Mouse (Mus musculus) forebrain, embryonic 14.5 days (tissue): ENCODE data around the gene Pafah2. TPM values are rescaled to one million over a fixed set of nuclear protein-coding genes. Genes with fewer than 3 reads are reported as not detected.

ENCODE experiments used
- ATAC-seq: fragments of 200-750 bp; cut with Nextera tagmentation; 2 replicates; pipeline ENCODE4 v1.8.0; 2017; ENCODE audit warnings: mild to moderate bottlenecking, moderate library complexity
- DNase-seq: peaks from one replicate; pipeline ENCODE4 v3.0.0-alpha.2; 2015; ENCODE audit warnings: low spot score
- H3K27ac ChIP-seq: fragments of 300-500 bp; sonication (generic); 2 replicates; pipeline ENCODE4 v1.5.1; 2014; ENCODE audit warnings: low read depth, mild to moderate bottlenecking, control low read depth, low read length, moderate library complexity
- H3K27me3 ChIP-seq: fragments of 300-500 bp; sonication (generic); replicated peaks from 2 replicates; pipeline ENCODE4 v1.6.1; 2014; ENCODE audit warnings: low read length, control low read depth, mixed read lengths; ENCODE audit not compliant: control insufficient read depth, insufficient read depth
- H3K36me3 ChIP-seq: fragments of 300-500 bp; sonication (generic); 2 replicates; pipeline ENCODE4 v1.6.1; 2014; ENCODE audit warnings: low read length, control low read depth; ENCODE audit not compliant: control insufficient read depth, insufficient read depth
- H3K4me1 ChIP-seq: fragments of 300-500 bp; sonication (generic); 2 replicates; pipeline ENCODE4 v1.6.1; 2014; ENCODE audit warnings: antibody characterized with exemption, low read length, control low read depth; ENCODE audit not compliant: control insufficient read depth, insufficient read depth
- H3K4me2 ChIP-seq: fragments of 300-500 bp; sonication (generic); 2 replicates; pipeline ENCODE4 v1.6.1; 2014; ENCODE audit warnings: mild to moderate bottlenecking, control low read depth, low read length
- H3K4me3 ChIP-seq: fragments of 300-500 bp; sonication (generic); 2 replicates; pipeline ENCODE4 v1.5.1; 2014; ENCODE audit warnings: low read depth, low read length, control low read depth
- H3K9ac ChIP-seq: fragments of 300-500 bp; sonication (generic); 2 replicates; pipeline ENCODE4 v1.6.1; 2014; ENCODE audit warnings: mild to moderate bottlenecking, low read length, control low read depth, moderate library complexity
- H3K9me3 ChIP-seq: fragments of 300-500 bp; sonication (generic); replicated peaks from 2 replicates; pipeline ENCODE4 v1.6.1; 2016; ENCODE audit warnings: low read length, control low read depth, mixed read lengths; ENCODE audit not compliant: control insufficient read depth
- whole genome bisulfite sequencing: fragments of 180-500 bp; shearing (Covaris S2); extraction: QIAGEN DNeasy Blood & Tissue Kit; methylation state at CpG from one replicate; pipeline ENCODE4 v1.1.7; 2014; 5-methylcytosine and 5-hydroxymethylcytosine counted together
- polyA plus RNA-seq: library from polyadenylated mRNA; unstranded; fragments of >200 nt; fragmentation: Nextera tagmentation; extraction: Ambion mirVana; gene quantifications from 2 replicates; pipeline ENCODE4 v1.2.1, GENCODE M21; 2014

Pafah2 gene
- polyA plus RNA-seq, 1 experiment from 2014 or later, result 7.6 TPM

DNA sequence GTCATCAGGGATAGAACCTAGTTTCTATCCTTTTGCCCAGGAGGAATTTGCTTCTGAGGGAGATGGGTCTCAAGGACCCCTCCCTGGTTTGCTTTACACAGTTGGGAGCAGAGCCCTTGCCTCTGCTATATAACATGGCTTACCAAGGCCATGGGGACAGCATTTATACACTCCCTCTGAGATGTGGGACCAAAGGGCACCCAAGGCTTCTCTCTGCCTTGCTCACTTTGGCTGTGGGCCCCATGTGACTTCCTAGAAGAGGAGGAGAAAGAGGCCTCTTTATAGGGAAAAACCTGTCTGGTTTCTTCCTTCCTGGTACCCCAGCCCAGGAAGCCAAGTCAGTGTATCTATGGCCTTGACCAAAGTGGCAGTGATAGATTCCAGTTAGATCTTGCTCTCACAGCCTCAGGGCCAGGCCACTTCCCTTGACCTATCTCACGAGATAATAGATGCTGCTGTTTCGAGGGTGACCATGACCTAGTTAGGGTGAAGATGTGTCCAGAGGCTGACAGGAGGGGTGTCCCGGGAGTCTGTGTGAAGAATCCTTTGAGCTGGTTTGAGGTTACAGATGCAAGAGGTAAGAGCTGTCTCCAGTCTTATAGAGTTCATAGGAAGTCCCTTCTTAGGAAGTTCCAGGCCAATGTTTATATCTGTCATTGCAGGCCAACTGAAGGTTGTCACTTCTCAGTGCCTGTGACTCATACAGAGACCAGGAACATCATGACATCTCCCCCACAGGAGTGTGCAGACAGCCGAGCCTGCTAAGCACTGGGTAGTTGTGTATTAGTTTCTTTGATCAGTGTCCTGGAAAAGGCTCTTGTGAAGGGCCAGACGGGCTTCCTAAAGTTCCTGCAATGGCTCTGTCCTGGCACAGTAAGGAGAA lies 42.4 kb upstream of the Pafah2 start:
- Histone ChIP-seq H3K4me1 (0 out of 2 replicates have a peak, but pooled peaks cover 3% of the 10 kb centered on the region), H3K9me3 (no peaks in the 10 kb centered on the region), H3K4me3 (no peak overlapping the region), H3K36me3 (no peaks in the 10 kb centered on the region), H3K27ac (no peak overlapping the region), H3K9ac (no peak overlapping the region), H3K27me3 (no peaks in the 10 kb centered on the region), H3K4me2 (no peak overlapping the region)
- no peak for DNase-seq
- ATAC-seq, result no peak
- WGBS, result 76% methylated on average over 5 of the region's 5 CpGs

DNA sequence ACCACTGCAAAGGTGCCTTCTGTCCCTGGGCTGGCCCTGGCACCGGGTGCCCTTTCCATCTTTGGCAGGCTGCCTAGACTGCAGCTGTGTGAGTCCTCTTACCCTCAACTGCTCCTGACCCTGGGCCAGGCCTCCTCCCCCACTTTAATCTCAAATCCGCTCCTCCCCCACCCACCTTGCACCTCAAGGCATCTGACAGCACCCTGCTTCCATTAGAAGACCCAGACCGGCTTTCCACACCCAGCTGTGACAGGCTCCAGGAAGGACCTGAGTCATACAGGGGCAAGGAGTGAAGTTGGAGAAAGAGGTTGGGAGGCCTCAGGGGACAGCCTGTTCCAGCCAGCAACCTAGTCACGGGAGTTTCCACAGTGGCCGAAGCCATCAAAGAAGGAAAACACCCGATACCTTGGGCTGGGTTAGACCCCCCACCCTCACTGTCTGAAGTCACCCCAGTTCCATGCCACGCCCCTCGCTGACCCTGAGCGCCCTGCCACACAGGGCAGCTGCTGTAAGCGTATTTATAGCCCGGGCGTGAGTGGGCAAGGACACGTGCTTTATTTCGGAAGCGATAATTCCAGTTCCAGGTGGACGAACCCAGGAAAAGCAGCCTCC lies 40.2 kb upstream of the Pafah2 start:
- H3K27me3 ChIP-seq, result no peaks in the 10 kb centered on the region
- no peak overlapping the region for H3K4me3 ChIP-seq
- DNase-seq (no peak), ATAC-seq (no peak)
- 0 out of 2 replicates have a peak, but pooled peaks cover 3% of the 10 kb centered on the region for H3K4me1 ChIP-seq
- H3K9me3 ChIP-seq, result no peaks in the 10 kb centered on the region
- no peaks in the 10 kb centered on the region for H3K36me3 ChIP-seq
- no peak overlapping the region for H3K9ac ChIP-seq
- no peak overlapping the region for H3K27ac ChIP-seq
- WGBS, result 58% methylated on average over 16 of the region's 16 CpGs
- H3K4me2 ChIP-seq, result no peak overlapping the region

DNA sequence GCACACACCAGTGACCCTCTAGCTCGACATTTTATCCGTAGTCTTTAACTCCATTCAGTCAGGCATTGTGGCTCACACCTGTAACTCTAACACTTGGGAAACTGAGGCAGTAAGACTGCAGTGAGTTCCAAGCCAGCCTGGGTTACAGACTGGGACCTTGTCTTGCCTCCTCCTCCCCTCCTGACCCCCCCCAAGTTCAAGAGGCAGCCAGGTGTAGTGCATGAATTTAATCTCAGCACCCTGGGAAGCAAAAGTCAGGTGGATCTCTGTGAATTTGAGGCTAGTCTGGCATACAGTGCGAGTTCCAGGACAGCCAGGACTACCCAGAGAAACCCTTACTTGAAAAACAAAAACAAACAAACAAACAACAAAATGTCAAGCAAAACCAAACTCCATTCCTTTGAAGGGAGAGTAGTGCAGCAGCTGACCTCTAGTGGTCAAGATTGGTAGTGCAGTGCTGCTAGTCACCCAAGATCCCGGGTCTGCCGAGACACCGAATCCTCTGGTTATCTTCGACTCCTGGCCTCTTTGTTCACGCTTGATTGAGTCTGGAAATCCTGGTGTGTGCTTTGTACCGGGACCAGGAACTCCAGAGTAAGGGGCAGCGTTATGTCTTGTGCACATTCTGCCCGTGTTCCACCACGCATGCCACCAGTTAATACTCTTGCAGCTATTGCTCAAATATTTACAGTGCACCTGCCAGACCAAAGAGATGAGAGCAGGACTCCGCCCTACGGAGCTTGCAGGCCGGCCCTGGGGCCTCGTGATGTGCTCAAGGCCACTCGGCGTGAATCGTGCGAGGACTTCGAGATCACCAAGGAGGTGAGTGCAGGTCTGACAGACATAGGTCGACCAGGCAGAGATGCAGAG lies 39.3 kb upstream of the Pafah2 start:
- H3K4me3 ChIP-seq, result peak overlapping the region; percentile 21
- 20% methylated on average over 22 of the region's 22 CpGs for WGBS
- no peaks in the 10 kb centered on the region for H3K27me3 ChIP-seq
- H3K4me2 ChIP-seq, result peak overlapping the region; percentile 47
- peak overlapping the region; percentile 55 for H3K9ac ChIP-seq
- ATAC-seq (no peak), DNase-seq (peak; percentile 85)
- H3K36me3 ChIP-seq, result no peaks in the 10 kb centered on the region
- H3K9me3 ChIP-seq, result no peaks in the 10 kb centered on the region
- H3K27ac ChIP-seq, result no peak overlapping the region
- 0 out of 2 replicates have a peak, but pooled peaks cover 3% of the 10 kb centered on the region for H3K4me1 ChIP-seq

DNA sequence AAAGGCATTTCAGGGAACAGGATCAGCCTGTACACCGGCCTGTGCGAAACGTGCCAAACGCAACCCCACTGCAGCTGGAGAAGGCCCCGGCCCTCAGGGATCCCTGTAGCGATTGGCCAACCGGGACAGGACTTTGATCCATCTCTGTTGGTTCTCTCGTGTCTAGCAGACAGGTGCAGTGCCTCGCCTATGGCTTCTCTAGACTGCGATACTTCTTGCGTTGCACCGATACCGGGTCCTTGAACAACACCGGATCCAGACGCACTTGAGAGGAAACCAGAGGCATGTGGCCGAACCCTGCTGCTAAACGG lies 38.7 kb upstream of the Pafah2 start:
- Histone ChIP-seq H3K4me1 (0 out of 2 replicates have a peak, but pooled peaks cover 3% of the 10 kb centered on the region), H3K27me3 (no peaks in the 10 kb centered on the region), H3K27ac (no peak overlapping the region), H3K9ac (peak overlapping the region; percentile 55), H3K9me3 (no peaks in the 10 kb centered on the region), H3K36me3 (no peaks in the 10 kb centered on the region), H3K4me2 (peak overlapping the region; percentile 47), H3K4me3 (no peak overlapping the region)
- ATAC-seq, result no peak
- 41% methylated on average over 17 of the region's 17 CpGs for WGBS
- no peak for DNase-seq

DNA sequence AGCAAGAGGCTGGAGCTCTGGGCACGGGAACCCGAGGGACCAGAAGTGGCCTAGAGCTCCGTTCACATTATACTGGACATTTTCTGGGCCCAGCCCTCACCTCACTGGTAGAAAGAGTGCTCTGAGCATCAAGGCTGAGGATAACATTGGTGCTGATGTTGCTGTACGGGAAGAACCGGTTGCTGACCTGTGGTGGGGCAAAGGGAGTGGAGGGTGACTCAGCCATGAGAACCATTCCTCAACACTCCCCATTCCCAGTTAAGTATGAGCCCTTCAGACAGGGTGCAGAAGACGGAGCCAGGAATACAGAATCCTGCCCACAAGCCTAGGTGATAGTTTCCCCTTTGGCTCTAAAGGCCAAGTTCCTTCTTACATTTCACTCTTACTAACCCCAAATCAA lies 36.5 kb upstream of the Pafah2 start:
- no peaks in the 10 kb centered on the region for H3K9me3 ChIP-seq
- H3K36me3 ChIP-seq, result no peaks in the 10 kb centered on the region
- H3K4me1 ChIP-seq, result 0 out of 2 replicates have a peak, but pooled peaks cover 3% of the 10 kb centered on the region
- H3K4me2 ChIP-seq, result no peak overlapping the region
- H3K27ac ChIP-seq, result no peak overlapping the region
- no peak overlapping the region for H3K9ac ChIP-seq
- ATAC-seq (no peak), DNase-seq (no peak)
- no peak overlapping the region for H3K4me3 ChIP-seq
- 89% methylated on average over 6 of the region's 6 CpGs for WGBS
- no peaks in the 10 kb centered on the region for H3K27me3 ChIP-seq

DNA sequence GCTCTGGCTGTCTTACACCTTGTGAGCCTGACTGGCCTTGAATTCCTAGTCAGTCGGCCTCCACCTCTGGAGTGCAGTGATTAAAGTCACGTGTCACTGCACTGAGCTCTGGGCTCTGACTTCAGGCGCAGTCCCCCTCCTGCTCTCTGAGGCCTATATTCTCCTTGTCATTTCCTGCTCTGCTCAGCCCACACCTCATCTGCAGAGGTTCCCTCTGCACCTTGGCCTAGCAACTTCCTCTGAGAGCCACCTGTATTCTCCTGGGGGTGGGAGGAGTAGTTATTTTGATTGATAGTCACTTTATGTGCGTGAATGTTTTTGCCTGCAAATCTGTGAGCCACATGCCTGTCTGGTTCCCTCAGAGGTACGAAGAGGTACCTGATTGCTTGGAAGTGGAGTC lies 34.9 kb upstream of the Pafah2 start:
- Histone ChIP-seq H3K4me1 (0 out of 2 replicates have a peak, but pooled peaks cover 3% of the 10 kb centered on the region), H3K27ac (no peak overlapping the region), H3K27me3 (no peaks in the 10 kb centered on the region), H3K9ac (no peak overlapping the region), H3K9me3 (no peaks in the 10 kb centered on the region), H3K4me2 (no peak overlapping the region), H3K36me3 (no peaks in the 10 kb centered on the region), H3K4me3 (no peak overlapping the region)
- WGBS, result 47% methylated on average over 5 of the region's 5 CpGs
- no peak for ATAC-seq
- DNase-seq, result no peak

DNA sequence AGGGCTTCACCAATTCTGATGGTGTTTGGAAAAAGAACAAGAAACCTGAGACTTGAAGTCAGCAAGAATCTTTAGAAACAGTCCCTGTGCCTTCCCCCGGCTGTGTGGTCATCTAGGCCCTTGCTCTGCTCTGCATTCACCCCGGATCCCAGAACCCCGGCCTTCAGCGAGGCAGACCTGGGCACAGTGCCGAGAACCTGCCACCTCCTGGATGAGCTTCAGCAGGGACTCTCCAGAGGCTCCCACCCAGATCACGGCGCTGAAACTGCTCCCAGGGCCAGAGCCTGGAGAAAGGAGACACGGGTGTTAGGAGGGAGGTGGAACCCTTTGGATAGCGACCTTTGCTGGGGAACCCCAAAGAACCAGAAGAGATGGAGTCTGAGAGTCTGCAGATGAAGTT lies 34.0 kb upstream of the Pafah2 start:
- Histone ChIP-seq H3K9ac (no peak overlapping the region), H3K4me3 (no peak overlapping the region), H3K27me3 (no peaks in the 10 kb centered on the region), H3K36me3 (no peaks in the 10 kb centered on the region), H3K9me3 (no peaks in the 10 kb centered on the region), H3K27ac (no peak overlapping the region), H3K4me2 (no peak overlapping the region), H3K4me1 (0 out of 2 replicates have a peak, but pooled peaks cover 1% of the 10 kb centered on the region)
- no peak for ATAC-seq
- 61% methylated on average over 9 of the region's 9 CpGs for WGBS
- no peak for DNase-seq

DNA sequence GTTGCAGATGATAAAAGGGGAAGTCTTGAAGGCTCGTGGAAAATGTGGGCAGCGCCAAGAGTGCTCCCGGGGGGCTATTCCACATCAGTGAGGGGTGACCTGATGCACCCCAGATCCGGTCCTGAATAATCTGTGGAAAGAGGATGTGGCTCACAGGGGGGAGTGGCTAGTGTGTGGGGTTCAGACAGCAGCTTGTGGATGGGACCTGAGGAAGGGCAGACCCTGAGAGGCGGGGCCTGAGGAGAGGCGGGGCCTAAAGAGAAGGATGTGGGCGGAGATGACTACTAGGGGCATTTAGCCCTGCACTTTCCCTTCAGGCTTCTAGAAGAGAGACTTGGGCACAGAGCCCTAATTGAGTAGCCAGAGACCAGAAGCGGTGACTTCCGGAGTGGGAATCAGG lies 33.5 kb upstream of the Pafah2 start:
- Histone ChIP-seq H3K27ac (no peak overlapping the region), H3K4me2 (no peak overlapping the region), H3K9ac (no peak overlapping the region), H3K27me3 (no peaks in the 10 kb centered on the region), H3K4me1 (no peaks in the 10 kb centered on the region), H3K4me3 (no peak overlapping the region), H3K36me3 (no peaks in the 10 kb centered on the region), H3K9me3 (no peaks in the 10 kb centered on the region)
- DNase-seq (no peak), ATAC-seq (no peak)
- whole genome bisulfite sequencing, result 22% methylated on average over 9 of the region's 9 CpGs
